Mouse (Mus musculus) forebrain, postnatal 0 days (tissue): ENCODE data around the gene Scarb1. TPM values are rescaled to one million over a fixed set of nuclear protein-coding genes. Genes with fewer than 3 reads are reported as not detected.
"Not testable (repeated sequence)": the region's sequence is repeated elsewhere in the genome, so short reads cannot be mapped to it uniquely, and the experiment has no call there.

Source experiments
- ATAC-seq: fragments of 200-750 bp; cut with Nextera tagmentation; 2 replicates; pipeline ENCODE4 v1.8.0; 2017; ENCODE audit warnings: mild to moderate bottlenecking, moderate library complexity
- DNase-seq: peaks from one replicate; pipeline ENCODE4 v3.0.0-alpha.2; 2015
- H3K27ac ChIP-seq: fragments of 300-500 bp; sonication (generic); 2 replicates; pipeline ENCODE4 v1.5.1; 2014; ENCODE audit warnings: low read depth, mild to moderate bottlenecking, antibody characterized with exemption, low read length, moderate library complexity, mixed read lengths
- H3K27me3 ChIP-seq: fragments of 300-500 bp; sonication (generic); 2 replicates; pipeline ENCODE4 v1.6.1; 2014; ENCODE audit warnings: mild to moderate bottlenecking, low read length, mixed read lengths; ENCODE audit not compliant: insufficient read depth
- H3K36me3 ChIP-seq: fragments of 300-500 bp; sonication (generic); 2 replicates; pipeline ENCODE4 v1.6.1; 2014; ENCODE audit warnings: mild to moderate bottlenecking, moderate library complexity; ENCODE audit not compliant: insufficient read depth
- H3K4me1 ChIP-seq: fragments of 300-500 bp; sonication (generic); 2 replicates; pipeline ENCODE4 v1.6.1; 2014; ENCODE audit warnings: antibody characterized with exemption; ENCODE audit not compliant: insufficient read depth
- H3K4me2 ChIP-seq: fragments of 300-500 bp; sonication (generic); 2 replicates; pipeline ENCODE4 v1.6.1; 2014; ENCODE audit warnings: low read depth, mild to moderate bottlenecking, moderate library complexity
- H3K4me3 ChIP-seq: fragments of 300-500 bp; sonication (generic); 2 replicates; pipeline ENCODE4 v1.5.1; 2014; ENCODE audit warnings: low read depth, low read length, mixed read lengths
- H3K9ac ChIP-seq: fragments of 300-500 bp; sonication (generic); 2 replicates; pipeline ENCODE4 v1.6.1; 2014; ENCODE audit warnings: mild to moderate bottlenecking
- H3K9me3 ChIP-seq: fragments of 300-500 bp; sonication (generic); 2 replicates; pipeline ENCODE4 v1.6.1; 2016; ENCODE audit warnings: low read length
- CTCF ChIP-seq: sonication (generic); IDR thresholded peaks from 2 replicates; pipeline ENCODE4 v1.5.1; 2016; ENCODE audit warnings: antibody characterized with exemption, control low read depth, low read depth
- WGBS: fragments of 180-500 bp; shearing (Covaris S2); extraction: QIAGEN DNeasy Blood & Tissue Kit; methylation state at CpG from one replicate; pipeline ENCODE4 v1.1.7; 2014; 5-methylcytosine and 5-hydroxymethylcytosine counted together
- polyA plus RNA-seq: library from polyadenylated mRNA; unstranded; fragments of >200 nt; fragmentation: Nextera tagmentation; extraction: Ambion mirVana; gene quantifications from 2 replicates; pipeline ENCODE4 v1.2.1, GENCODE M21; 2015
- total RNA-seq: library from RNA; depleted of rRNA; stranded (reverse); fragments of >200 nt; gene quantifications from 2 replicates; pipeline ENCODE4 v1.2.3, GENCODE M21; 2014; rRNA removed

Gene Scarb1
- 45.2 and 52.7 TPM in 2 replicates for total RNA-seq
- 53.5 and 55.9 TPM in 2 replicates for polyA plus RNA-seq

GRCm38 (mm10) chr5:125340547-125341262 lies at the start of gene Scarb1:
TSS of gene Scarb1 (minus strand) at chr5:125341094.
- Histone ChIP-seq H3K4me3 (peak within 1 kb of the TSS; percentile 76), H3K4me1 (peaks cover 15% of the 10 kb centered on the region), H3K36me3 (no peaks in the 10 kb centered on the region), H3K9ac (peak within 1 kb of the TSS; percentile 81), H3K4me2 (peak within 1 kb of the TSS; percentile 92), H3K27ac (peak within 1 kb of the TSS; percentile 16; the same call in 1 of the 2 replicates), H3K9me3 (no peaks in the 10 kb centered on the region), H3K27me3 (no peaks in the 10 kb centered on the region)
- DNase-seq = peak; percentile 84
- peak; percentile 82 for ATAC-seq
- 0 out of 2 replicates have a peak, but pooled peaks have one; percentile 5 for TF ChIP-seq CTCF
- WGBS = under 1% methylated on average over 42 of the region's 42 CpGs

- peaks cover 23% of the 10 kb centered on the region for H3K4me1 ChIP-seq
- H3K9me3 ChIP-seq = no peaks in the 10 kb centered on the region
- peak within 1 kb of the TSS; percentile 93 for H3K4me2 ChIP-seq
- H3K27ac ChIP-seq = peak within 1 kb of the TSS; percentile 97
- DNase-seq (peak; percentile 96), ATAC-seq (peak; percentile 47)
- WGBS = under 1% methylated on average over 69 of the region's 69 CpGs
- H3K27me3 ChIP-seq = no peaks in the 10 kb centered on the region
- H3K36me3 ChIP-seq = peaks cover 10% of the 10 kb centered on the region
- H3K9ac ChIP-seq = peak within 1 kb of the TSS; percentile 99
- peak within 1 kb of the TSS; percentile 100 for H3K4me3 ChIP-seq
- peak; percentile 21; the same call in 1 of the 2 replicates for TF ChIP-seq CTCF
Observed at GRCm38 (mm10) chr5:125389579-125390441, 48.9 kb upstream of the Scarb1 start, which contains the start of gene Ubc. TSS of gene Ubc (minus strand) at chr5:125390202.

DNA sequence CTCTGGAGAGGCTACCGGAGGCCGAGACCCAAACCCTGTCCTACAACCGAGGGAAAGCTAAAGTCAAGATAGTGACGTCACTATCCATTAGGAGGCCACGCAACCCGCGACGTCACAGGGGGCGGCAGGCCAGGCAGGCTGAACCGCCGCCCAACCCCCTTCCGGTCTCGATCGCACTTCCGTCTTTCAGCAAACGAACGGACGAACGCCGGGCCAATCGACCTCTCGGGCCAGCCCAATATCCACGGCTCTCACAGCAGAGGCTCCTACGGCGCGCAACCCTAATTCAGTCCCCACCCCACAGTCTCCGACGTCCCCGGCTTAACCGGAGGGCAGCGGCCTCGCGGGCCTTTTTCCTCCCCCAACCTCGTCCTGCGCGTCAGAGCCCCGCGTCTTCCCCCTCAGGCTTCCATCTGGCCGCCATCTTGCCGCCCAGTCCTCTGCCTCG lies 48.3 kb upstream of the Scarb1 start, which contains the start of gene Gm10382:
Gm10382 (plus strand) TSS at position 192 of the 448 bp plus-strand sequence.
- no peak for TF ChIP-seq CTCF
- Histone ChIP-seq H3K4me3 (peak within 1 kb of the TSS; percentile 100), H3K36me3 (peaks cover 16% of the 10 kb centered on the region), H3K4me1 (peaks cover 19% of the 10 kb centered on the region), H3K9me3 (no peaks in the 10 kb centered on the region), H3K9ac (peak within 1 kb of the TSS; percentile 99), H3K4me2 (peak within 1 kb of the TSS; percentile 93), H3K27ac (peak within 1 kb of the TSS; percentile 97), H3K27me3 (no peaks in the 10 kb centered on the region)
- DNase-seq (peak; percentile 80), ATAC-seq (peak; percentile 15; the same call in 1 of the 2 replicates)
- under 1% methylated on average over 40 of the region's 41 CpGs for WGBS

DNA sequence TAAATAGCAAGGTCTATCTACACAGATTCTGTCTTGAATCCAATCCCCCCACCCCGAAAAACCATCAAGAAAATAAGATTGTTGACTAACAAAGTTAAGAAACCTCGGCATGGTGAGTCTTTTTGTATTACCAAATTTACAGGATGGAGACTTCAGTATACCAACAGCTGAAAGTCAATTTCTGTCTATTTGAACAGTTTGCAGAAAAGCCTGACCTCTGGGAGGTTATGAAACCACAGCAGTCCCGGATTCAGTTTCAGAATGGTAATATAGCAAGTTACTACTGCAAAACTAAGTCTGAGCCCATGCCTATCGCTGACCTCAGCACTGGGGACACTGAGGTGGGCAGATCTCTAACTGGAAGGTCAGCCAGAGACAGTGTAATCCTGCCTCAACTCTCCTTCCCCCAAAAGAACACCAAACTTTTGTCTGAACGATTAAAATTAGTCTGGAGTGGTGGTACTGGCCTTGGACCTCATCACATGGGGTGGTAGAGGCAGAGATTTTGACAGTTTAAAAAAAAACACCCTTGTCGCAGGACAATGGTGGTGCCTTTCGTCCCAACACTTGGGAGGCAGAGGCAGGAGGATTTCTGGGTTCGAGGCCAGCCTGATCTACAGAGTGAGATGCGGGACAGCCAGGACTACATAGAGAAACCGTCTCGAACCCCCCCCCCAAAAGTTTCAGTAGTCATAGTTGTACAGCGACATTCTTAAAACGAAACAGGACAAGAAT lies 47.6 kb upstream of the Scarb1 start:
- no peak for TF ChIP-seq CTCF
- Histone ChIP-seq H3K4me2 (peak overlapping the region; percentile 93), H3K36me3 (peaks cover 16% of the 10 kb centered on the region), H3K27me3 (no peaks in the 10 kb centered on the region), H3K9me3 (no peaks in the 10 kb centered on the region), H3K27ac (peak overlapping the region; percentile 97; the same call in 1 of the 2 replicates), H3K4me3 (peak overlapping the region; percentile 100), H3K9ac (peak overlapping the region; percentile 99), H3K4me1 (peaks cover 13% of the 10 kb centered on the region)
- ATAC-seq (no peak), DNase-seq (no peak)
- WGBS = 24% methylated on average over 13 of the region's 13 CpGs

GRCm38 (mm10) chr5:125387295-125387694 lies 46.4 kb upstream of the Scarb1 start:
- not testable (repeated sequence) for H3K4me2 ChIP-seq, H3K4me1 ChIP-seq, H3K4me3 ChIP-seq, ATAC-seq, H3K9me3 ChIP-seq, H3K9ac ChIP-seq, H3K27ac ChIP-seq, DNase-seq, H3K27me3 ChIP-seq
- H3K36me3 ChIP-seq = peaks cover 16% of the 10 kb centered on the region
- WGBS = 100% methylated on average over 4 of the region's 6 CpGs
